27 mouse cellular contexts compared by ENCODE assay signal in the genomic region with DNA sequence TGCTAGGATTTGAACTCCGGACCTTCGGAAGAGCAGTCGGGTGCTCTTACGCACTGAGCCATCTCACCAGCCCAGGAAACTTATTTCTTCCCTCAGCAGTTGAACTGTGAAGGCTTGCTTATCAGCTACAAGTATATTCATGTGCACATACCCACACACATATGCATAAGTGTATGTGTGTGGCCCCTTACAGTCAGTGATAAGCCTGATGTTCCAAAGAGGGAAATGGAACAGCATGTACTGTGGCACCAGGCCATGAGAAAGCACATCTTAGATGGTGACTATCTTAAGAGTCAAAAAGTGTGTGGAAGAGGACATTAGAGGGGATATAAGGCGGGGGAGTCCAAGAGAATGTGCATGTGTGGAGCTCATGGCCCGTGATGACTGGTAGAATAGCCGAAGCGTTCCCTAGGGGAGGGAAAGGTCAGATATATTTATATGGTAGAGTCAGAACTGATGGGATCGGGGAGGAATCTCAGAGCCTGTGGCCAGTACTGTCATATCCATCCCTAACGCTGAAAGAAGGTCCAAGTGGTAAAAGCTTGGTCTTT. TPM values are rescaled to one million over a fixed set of nuclear protein-coding genes. Genes with fewer than 3 reads are reported as not detected.
DNase-seq lines count a peak whose midpoint lies in the region; ATAC-seq and TF ChIP-seq lines count a peak whose summit lies in the region.
"Had no signal": no experiment of that assay in that cellular context is flagged by ENCODE, and none has a peak within 500 bp of the region (broad histone marks: within the 10 kb centered on the region; RNA-seq: fewer than 3 reads in every experiment).

No protein-coding gene starts in this region.

- H3K4me3 ChIP-seq in heart, postnatal 0 days (ENCODE audit: low read depth, low read length): no peak overlapping the region
- H3K4me3 ChIP-seq in brown adipose tissue, adult 24 weeks (ENCODE audit: insufficient read depth, low read depth, low read length): no peak overlapping the region
- H3K4me3 ChIP-seq in liver, embryonic 13.5 days (replicated peaks): no peak overlapping the region
- H3K4me3 ChIP-seq: embryonic facial prominence, embryonic 12.5 days; heart, adult 2 months; heart, embryonic 13.5 days; intestine, embryonic 15.5 days; limb, embryonic 10.5 days; limb, embryonic 15.5 days had no signal

- H3K36me3 ChIP-seq in heart, postnatal 0 days (replicated peaks; ENCODE audit: control insufficient read depth, insufficient read depth, low read length): no peaks in the 10 kb centered on the region
- H3K36me3 ChIP-seq in liver, embryonic 13.5 days: no peaks in the 10 kb centered on the region
- H3K36me3 ChIP-seq: embryonic facial prominence, embryonic 12.5 days; intestine, embryonic 15.5 days; limb, embryonic 10.5 days; limb, embryonic 15.5 days had no signal

- H3K4me2 ChIP-seq in heart, postnatal 0 days (ENCODE audit: low read depth, low read length): no peak overlapping the region
- no peak overlapping the region for H3K4me2 ChIP-seq in liver, embryonic 13.5 days
- H3K4me2 ChIP-seq: embryonic facial prominence, embryonic 12.5 days; heart, embryonic 13.5 days; intestine, embryonic 15.5 days; limb, embryonic 15.5 days had no signal

- H3K27ac ChIP-seq in heart, postnatal 0 days (ENCODE audit: low read depth): no peak overlapping the region
- H3K27ac ChIP-seq in brown adipose tissue, adult 24 weeks (replicated peaks; ENCODE audit: low read depth, low read length): 0 out of 2 replicates have a peak overlapping the region, but pooled peaks have one; percentile 25
- H3K27ac ChIP-seq in liver, embryonic 13.5 days: 0 out of 2 replicates have a peak overlapping the region, but pooled peaks have one; percentile 9
- H3K27ac ChIP-seq: embryonic facial prominence, embryonic 12.5 days; heart, adult 2 months; heart, embryonic 13.5 days; intestine, embryonic 15.5 days; limb, embryonic 10.5 days; limb, embryonic 15.5 days had no signal

- DNase-seq in heart, postnatal 0 days (ENCODE audit: low spot score): no peak
- DNase-seq in heart, adult 9 months (ENCODE audit: low spot score in 2 of 2): no peak
- no peak for DNase-seq in liver, embryonic 13.5 days
- DNase-seq in skeletal muscle tissue, adult 2 months (ENCODE audit: low read depth, low spot score): peak; percentile 47
- no peak for DNase-seq in adrenal gland, postnatal 14 days
- DNase-seq: adrenal gland, adult 2 months; B cell, adult 2 months; cerebellum, adult 11 months; cerebellum, adult 9-11 months; embryo, embryonic 11 days; gastrocnemius, postnatal 36 days; heart, adult 2 months; heart, postnatal 14 days; kidney, adult 2 months; kidney, postnatal 4 days; lung, postnatal 14 days; midbrain, embryonic 14.5 days; thymus, postnatal 4 days had no signal

- WGBS in heart, postnatal 0 days: 89% methylated on average over 10 of the region's 10 CpGs
- 81% methylated on average over 10 of the region's 10 CpGs for WGBS in liver, embryonic 13.5 days (ENCODE audit: insufficient replicate concordance)

- no peak overlapping the region for H3K9ac ChIP-seq in heart, postnatal 0 days (replicated peaks; ENCODE audit: low read depth, low read length)
- H3K9ac ChIP-seq in liver, embryonic 13.5 days: no peak overlapping the region
- H3K9ac ChIP-seq: embryonic facial prominence, embryonic 12.5 days; heart, embryonic 13.5 days; intestine, embryonic 15.5 days; limb, embryonic 15.5 days had no signal

- no peak for TF ChIP-seq CTCF in heart, postnatal 0 days (IDR thresholded peaks at IDR 0.05; ENCODE audit: low read depth)

- H3K4me1 ChIP-seq in heart, postnatal 0 days (ENCODE audit: control insufficient read depth, insufficient read depth): no peaks in the 10 kb centered on the region
- H3K4me1 ChIP-seq in brown adipose tissue, adult 24 weeks (ENCODE audit: control insufficient read depth, insufficient read depth, insufficient read length, low read length): peaks cover 3% of the 10 kb centered on the region; the same call in 1 of the 2 replicates
- peaks cover 27% of the 10 kb centered on the region for H3K4me1 ChIP-seq in liver, embryonic 13.5 days (replicated peaks)
- H3K4me1 ChIP-seq: embryonic facial prominence, embryonic 12.5 days; intestine, embryonic 15.5 days; limb, embryonic 10.5 days; limb, embryonic 15.5 days had no signal

- TF ChIP-seq EP300 in heart, postnatal 0 days (IDR thresholded peaks at IDR 0.05; ENCODE audit: low read depth): peak; percentile 33; the same call in 1 of the 2 replicates

- no peaks in the 10 kb centered on the region for H3K27me3 ChIP-seq in heart, postnatal 0 days (ENCODE audit: control insufficient read depth, insufficient read depth, low read length)
- no peaks in the 10 kb centered on the region for H3K27me3 ChIP-seq in liver, embryonic 13.5 days
- H3K27me3 ChIP-seq: embryonic facial prominence, embryonic 12.5 days; heart, embryonic 13.5 days; intestine, embryonic 15.5 days; limb, embryonic 15.5 days had no signal

- H3K9me3 ChIP-seq in heart, postnatal 0 days (replicated peaks; ENCODE audit: control insufficient read depth, low read length): no peaks in the 10 kb centered on the region
- H3K9me3 ChIP-seq in liver, embryonic 13.5 days (replicated peaks): no peaks in the 10 kb centered on the region
- H3K9me3 ChIP-seq: embryonic facial prominence, embryonic 12.5 days; heart, embryonic 13.5 days; intestine, embryonic 15.5 days; limb, embryonic 10.5 days; limb, embryonic 15.5 days had no signal

- no peak for ATAC-seq in heart, postnatal 0 days (ENCODE audit: insufficient read depth, low read depth)
- peak; percentile 62 for ATAC-seq in liver, embryonic 13.5 days (ENCODE audit: low read depth)
- ATAC-seq: activated CD4-positive, CD25-positive, alpha-beta regulatory T cell, adult 4 months; forebrain, embryonic 14.5 days; hindbrain, embryonic 16.5 days; intestine, embryonic 15.5 days had no signal

RNA-seq across cellular contexts. Expression of a gene that starts 13.0 kb away (rescaled TPM):
- 43.7 and 55.4 TPM in 2 replicates for total RNA-seq in heart, postnatal 0 days (2014; rRNA removed; ENCODE audit: low replicate concordance)
- 18.3 and 22.4 TPM in 2 replicates for polyA plus RNA-seq in heart, postnatal 0 days (2015; fragmentation: Nextera tagmentation; extraction: Ambion mirVana)
- polyA plus RNA-seq in brown adipose tissue, adult 24 weeks (2012; ENCODE audit: insufficient read depth, insufficient read length, missing spikeins): 5.6 and 7.8 TPM in 2 replicates
- polyA plus RNA-seq in liver, embryonic 13.5 days (2015; fragmentation: Nextera tagmentation; extraction: Ambion mirVana): 7.0 and 10.2 TPM in 2 replicates
- 14.7 and 17.5 TPM in 2 replicates for total RNA-seq in adrenal gland, postnatal 14 days (2021)
